Mouse (Mus musculus): ENCODE measurements at regions not wholly inside any gene's neighbourhood (a gene's known extent, or its start where the extent isn't known, plus 50 kb on each side); places are given as distances from the start of the nearest gene placed in this dataset.

DNA sequence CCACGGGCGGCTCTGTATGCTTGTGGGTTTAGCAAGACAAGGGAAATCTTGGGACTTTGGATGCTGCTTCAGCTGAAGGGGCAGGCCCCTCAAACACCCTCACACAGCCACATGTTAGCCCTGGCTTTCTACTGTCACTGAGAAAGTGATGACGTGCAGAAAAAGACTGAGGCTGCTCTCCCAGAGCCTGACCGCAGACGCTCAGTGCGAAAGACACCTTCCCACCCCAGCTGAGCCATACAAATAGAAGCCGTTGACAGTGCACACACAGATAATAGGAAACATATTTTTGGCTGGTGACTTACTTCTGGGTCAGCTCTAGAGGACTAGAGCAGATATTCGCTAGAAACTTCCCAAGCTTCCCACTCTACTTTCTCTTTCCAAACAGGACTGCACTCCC is 61.0 kb upstream of the Nudt7 start:
- no peak for DNase-seq

DNA sequence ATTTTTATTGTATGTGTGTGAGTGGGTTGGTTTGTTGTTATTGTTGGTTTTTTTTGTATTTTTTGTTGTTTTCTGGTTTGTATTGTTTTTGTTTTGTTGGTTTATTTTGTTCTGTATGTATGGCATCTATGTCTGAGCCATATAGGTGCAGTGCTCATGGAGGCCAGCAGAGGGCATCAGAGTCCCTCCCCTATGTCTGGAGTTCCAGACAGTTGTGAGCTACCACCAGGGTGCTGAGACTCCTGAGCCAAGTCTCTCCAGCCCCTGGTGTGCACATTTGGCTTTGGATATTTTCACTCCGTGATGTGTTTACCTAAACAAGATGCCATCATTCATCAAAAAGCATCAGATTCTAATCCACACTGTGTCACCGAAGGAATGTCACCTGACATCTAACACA is 59.2 kb upstream of the Nudt7 start:
- no peak for DNase-seq

DNA sequence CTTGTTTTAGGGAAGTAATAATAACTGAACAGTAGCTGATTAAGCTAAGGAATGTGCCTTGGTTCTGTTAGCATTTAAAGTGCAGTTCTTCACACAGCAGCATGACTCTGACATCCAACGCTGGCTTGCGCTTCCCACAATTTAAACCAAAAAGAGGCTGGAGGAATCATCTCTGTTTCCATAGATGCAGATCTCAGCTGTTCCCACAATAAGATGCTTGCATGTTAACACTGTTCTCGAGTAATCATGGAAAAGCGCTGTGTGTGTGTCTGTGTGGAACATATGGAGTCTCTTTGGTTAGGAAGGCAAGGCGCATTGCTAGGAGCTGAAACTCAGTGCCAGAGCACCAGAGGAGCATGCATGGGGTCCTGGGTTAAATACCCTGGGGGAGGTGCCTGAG is 56.7 kb upstream of the Nudt7 start:
- DNase-seq = no peak

DNA sequence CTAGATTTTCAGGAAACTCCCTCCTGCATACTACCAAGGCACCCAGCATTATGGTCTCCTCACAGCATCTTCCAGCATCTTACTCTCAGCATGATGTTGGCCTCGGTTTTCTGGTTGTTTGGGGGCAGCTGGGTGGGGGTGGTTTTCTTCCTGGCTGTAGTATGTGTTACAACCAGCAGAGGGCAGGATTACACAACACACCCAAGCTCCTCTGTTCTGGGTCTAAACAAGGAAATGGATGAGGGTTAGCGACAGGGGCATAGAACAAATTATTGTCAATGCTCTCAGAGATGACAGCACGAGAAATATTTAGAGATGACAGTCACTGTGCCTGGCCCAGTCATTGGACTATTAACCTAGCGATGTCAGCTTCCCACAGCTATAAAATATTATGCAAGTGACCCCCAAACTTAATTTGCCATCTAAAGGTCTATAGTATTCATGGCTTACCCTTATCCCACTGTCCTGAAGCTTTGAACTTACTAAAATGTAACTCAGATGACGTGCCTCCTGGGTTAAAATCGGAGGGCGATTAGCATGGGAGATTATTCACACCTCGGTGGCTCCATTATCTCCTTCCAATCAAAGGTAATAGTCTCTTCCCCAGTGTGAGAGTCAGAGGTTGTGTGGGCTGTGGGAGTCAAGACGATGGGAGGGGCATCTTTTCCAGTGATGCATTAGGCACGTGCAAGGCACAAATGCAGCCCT is 52.2 kb upstream of the Nudt7 start:
- peak; percentile 38 to 60 for DNase-seq

DNA sequence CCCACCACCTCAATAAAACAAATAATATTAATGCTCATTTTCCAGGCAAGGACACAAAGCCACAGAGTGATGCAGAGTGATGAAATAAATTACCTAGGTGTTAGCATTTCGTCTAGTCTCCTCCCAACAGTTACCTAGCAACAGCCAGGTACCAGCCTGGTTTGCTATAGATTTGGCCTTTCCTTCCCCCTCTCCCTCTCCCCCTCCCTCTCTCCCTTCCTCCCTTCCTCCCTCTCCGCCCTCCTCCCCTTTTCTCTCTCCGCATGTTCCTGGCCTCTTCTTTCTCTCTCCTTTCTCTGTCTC is 51.6 kb upstream of the Nudt7 start:
- DNase-seq = no peak
